ENCODE assay signal across 9 mouse cellular contexts in the genomic region with DNA sequence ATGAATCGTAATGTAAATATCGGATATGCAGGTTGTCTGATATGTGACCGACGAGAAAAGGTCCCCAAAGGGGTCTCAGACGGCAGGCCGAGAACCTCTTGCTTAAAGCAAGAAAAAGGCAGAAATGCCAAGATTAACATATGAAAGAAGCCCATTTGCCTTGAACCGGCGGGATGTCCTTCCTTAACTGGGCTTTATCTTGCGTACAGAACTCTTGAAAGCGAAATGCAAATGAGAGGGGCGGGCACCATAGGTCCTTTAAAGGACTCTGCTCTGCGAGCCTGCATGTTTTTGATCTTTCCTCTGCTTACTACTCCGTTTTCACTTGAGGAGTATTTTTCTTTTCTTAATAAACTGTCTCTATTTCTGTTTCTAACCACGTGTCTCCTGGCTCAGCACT. TPM values are rescaled to one million over a fixed set of nuclear protein-coding genes. Genes with fewer than 3 reads are reported as not detected.
DNase-seq lines count a peak whose midpoint lies in the region; ATAC-seq and TF ChIP-seq lines count a peak whose summit lies in the region.
"Had no signal": no experiment of that assay in that cellular context is flagged by ENCODE, and none has a peak within 500 bp of the region (broad histone marks: within the 10 kb centered on the region; RNA-seq: fewer than 3 reads in every experiment).

No protein-coding gene starts in this region.

- H3K9me3 ChIP-seq in heart, embryonic 12.5 days (replicated peaks): no peaks in the 10 kb centered on the region
- no peaks in the 10 kb centered on the region for H3K9me3 ChIP-seq in hindbrain, embryonic 14.5 days (ENCODE audit: control insufficient read depth, low read length)
- no peaks in the 10 kb centered on the region for H3K9me3 ChIP-seq in midbrain, embryonic 11.5 days (ENCODE audit: control insufficient read depth, low read length)

- H3K9ac ChIP-seq in heart, embryonic 12.5 days: peak overlapping the region; percentile 49; the same call in 1 of the 2 replicates
- no peak overlapping the region for H3K9ac ChIP-seq in hindbrain, embryonic 14.5 days
- no peak overlapping the region for H3K9ac ChIP-seq in midbrain, embryonic 11.5 days (ENCODE audit: low read length)

- peak overlapping the region; percentile 46 for H3K4me3 ChIP-seq in heart, embryonic 12.5 days
- H3K4me3 ChIP-seq in hindbrain, embryonic 14.5 days (replicated peaks; ENCODE audit: low read length): peak overlapping the region; percentile 7; the same call in 1 of the 2 replicates
- peak overlapping the region; percentile 15; the same call in 1 of the 2 replicates for H3K4me3 ChIP-seq in midbrain, embryonic 11.5 days (ENCODE audit: low read depth, low read length)

- H3K27ac ChIP-seq in heart, embryonic 12.5 days (ENCODE audit: poor library complexity, severe bottlenecking): no peak overlapping the region
- H3K27ac ChIP-seq in hindbrain, embryonic 14.5 days: no peak overlapping the region
- H3K27ac ChIP-seq in midbrain, embryonic 11.5 days (ENCODE audit: low read depth, low read length): no peak overlapping the region

- DNase-seq in heart, postnatal 36 days: no peak
- DNase-seq in brain, embryonic 14.5 days (ENCODE audit: low read depth): peak; percentile 85
- DNase-seq in hindbrain, embryonic 14.5 days (ENCODE audit: low spot score): no peak
- DNase-seq in midbrain, embryonic 11.5 days (ENCODE audit: low spot score, missing footprints): peak; percentile 86
- no peak for DNase-seq in ovary, postnatal 10 days (ENCODE audit: low spot score)
- no peak for DNase-seq in left cerebral cortex, adult 18-20 months (ENCODE audit: low spot score in 2 of 2)
- no peak for DNase-seq in left cerebral cortex, postnatal 14 days (ENCODE audit: low spot score in 2 of 2)

- H3K4me2 ChIP-seq in heart, embryonic 12.5 days: peak overlapping the region; percentile 63
- peak overlapping the region; percentile 34 for H3K4me2 ChIP-seq in hindbrain, embryonic 14.5 days (replicated peaks)
- H3K4me2 ChIP-seq in midbrain, embryonic 11.5 days: peak overlapping the region; percentile 43

- no peak for ATAC-seq in heart, embryonic 12.5 days (ENCODE audit: insufficient number of reproducible peaks, low FRiP score)
- ATAC-seq in hindbrain, embryonic 14.5 days (ENCODE audit: low FRiP score): no peak
- peak; percentile 53 for ATAC-seq in midbrain, embryonic 11.5 days (ENCODE audit: low FRiP score)

- 7% methylated on average over 14 of the region's 14 CpGs for WGBS in heart, embryonic 12.5 days
- 3% methylated on average over 14 of the region's 14 CpGs for WGBS in hindbrain, embryonic 14.5 days
- 4% methylated on average over 14 of the region's 14 CpGs for WGBS in midbrain, embryonic 11.5 days

- intact Hi-C loops in heart, postnatal 36 days (cut with DNase I): no loop called here
- intact Hi-C loops in left cerebral cortex, postnatal 14 days (cut with DNase I): no loop called here

- no peak for TF ChIP-seq CTCF in brain, embryonic 14.5 days (IDR thresholded peaks at IDR 0.05; ENCODE audit: borderline replicate concordance, extremely low read depth, insufficient read depth, insufficient read length)

- peaks cover 7% of the 10 kb centered on the region; the same call in 1 of the 2 replicates for H3K27me3 ChIP-seq in heart, embryonic 12.5 days (replicated peaks)
- 0 out of 2 replicates have a peak, but pooled peaks cover 3% of the 10 kb centered on the region for H3K27me3 ChIP-seq in hindbrain, embryonic 14.5 days (ENCODE audit: control insufficient read depth, insufficient read depth, low read length)
- H3K27me3 ChIP-seq in midbrain, embryonic 11.5 days (ENCODE audit: control insufficient read depth, insufficient read depth, low read length): no peaks in the 10 kb centered on the region

- peaks cover 13% of the 10 kb centered on the region for H3K4me1 ChIP-seq in heart, embryonic 12.5 days (replicated peaks)
- no peaks in the 10 kb centered on the region for H3K4me1 ChIP-seq in hindbrain, embryonic 14.5 days (replicated peaks; ENCODE audit: control insufficient read depth, insufficient read depth, low read length)
- H3K4me1 ChIP-seq in midbrain, embryonic 11.5 days (ENCODE audit: control insufficient read depth, insufficient read depth, low read length): peaks cover 10% of the 10 kb centered on the region

- TF ChIP-seq POLR2A in brain, embryonic 14.5 days (IDR thresholded peaks at IDR 0.05; ENCODE audit: borderline replicate concordance, extremely low read depth, insufficient read depth, insufficient read length, poor library complexity, severe bottlenecking): no peak

- no peaks in the 10 kb centered on the region for H3K36me3 ChIP-seq in heart, embryonic 12.5 days
- H3K36me3 ChIP-seq in hindbrain, embryonic 14.5 days (replicated peaks; ENCODE audit: control insufficient read depth, insufficient read depth): no peaks in the 10 kb centered on the region
- H3K36me3 ChIP-seq in midbrain, embryonic 11.5 days (ENCODE audit: control insufficient read depth, insufficient read depth, low read length): no peaks in the 10 kb centered on the region

RNA-seq across cellular contexts. Expression of a gene that starts 3.3 kb away (rescaled TPM):
- polyA plus RNA-seq in heart, embryonic 12.5 days (2016; fragmentation: Nextera tagmentation; extraction: Ambion mirVana): 0.45 and 0.58 TPM in 2 replicates
- not detected for total RNA-seq in heart, postnatal 36 days (2021)
- 0.03 and 0.11 TPM in 2 replicates for polyA plus RNA-seq in brain, embryonic 14.5 days (2012; rRNA removed)
- 0.21 TPM in 1 of 2 replicates, not detected in the other for polyA plus RNA-seq in hindbrain, embryonic 14.5 days (2014; fragmentation: Nextera tagmentation; extraction: Ambion mirVana)
- 0.28 and 0.34 TPM in 2 replicates for polyA plus RNA-seq in midbrain, embryonic 11.5 days (2014; fragmentation: Nextera tagmentation; extraction: Ambion mirVana)
- 1 to 10 TPM; 1.3 to 1.9 TPM for total RNA-seq in left cerebral cortex, adult 18-20 months (2021)
- 1 to 10 TPM in 1 of 2 experiments, under 1 TPM in 1; 0.82 to 1.3 TPM for total RNA-seq in left cerebral cortex, postnatal 14 days (2021)
- polyA plus RNA-seq: gonadal fat pad, adult 2 months had no signal

RNA-seq across cellular contexts. Expression of a gene that starts 26.3 kb away (rescaled TPM):
- polyA plus RNA-seq in heart, embryonic 12.5 days (2016; fragmentation: Nextera tagmentation; extraction: Ambion mirVana): 2.6 and 2.9 TPM in 2 replicates
- not detected for total RNA-seq in heart, postnatal 36 days (2021)
- 0.05 and 0.12 TPM in 2 replicates for polyA plus RNA-seq in brain, embryonic 14.5 days (2012; rRNA removed)
- 0.05 TPM in 1 of 2 replicates, not detected in the other for polyA plus RNA-seq in hindbrain, embryonic 14.5 days (2014; fragmentation: Nextera tagmentation; extraction: Ambion mirVana)
- not detected in 2 replicates for polyA plus RNA-seq in midbrain, embryonic 11.5 days (2014; fragmentation: Nextera tagmentation; extraction: Ambion mirVana)
- not detected for total RNA-seq in left cerebral cortex, adult 18-20 months (2021)
- total RNA-seq in left cerebral cortex, postnatal 14 days (2021): not detected

RNA-seq across cellular contexts. Expression of a gene that starts 38.9 kb away (rescaled TPM):
- 4.4 and 5.2 TPM in 2 replicates for polyA plus RNA-seq in heart, embryonic 12.5 days (2016; fragmentation: Nextera tagmentation; extraction: Ambion mirVana)
- total RNA-seq in heart, postnatal 36 days (2021): 100 to 1,000 TPM; 268 to 283 TPM
- 23.3 and 31.7 TPM in 2 replicates for polyA plus RNA-seq in brain, embryonic 14.5 days (2012; rRNA removed)
- 3.2 and 3.3 TPM in 2 replicates for polyA plus RNA-seq in hindbrain, embryonic 14.5 days (2014; fragmentation: Nextera tagmentation; extraction: Ambion mirVana)
- 3.3 and 3.6 TPM in 2 replicates for polyA plus RNA-seq in midbrain, embryonic 11.5 days (2014; fragmentation: Nextera tagmentation; extraction: Ambion mirVana)
- total RNA-seq in left cerebral cortex, adult 18-20 months (2021): 100 to 1,000 TPM; 329 to 333 TPM
- total RNA-seq in left cerebral cortex, postnatal 14 days (2021): 100 to 1,000 TPM; 264 to 291 TPM

RNA-seq across cellular contexts. Expression of a gene that starts 41.7 kb away (rescaled TPM):
- 2.7 and 7.0 TPM in 2 replicates for polyA plus RNA-seq in heart, embryonic 12.5 days (2016; fragmentation: Nextera tagmentation; extraction: Ambion mirVana)
- total RNA-seq in heart, postnatal 36 days (2021): 10 to 100 TPM; 14.1 to 19.0 TPM
- polyA plus RNA-seq in brain, embryonic 14.5 days (2012; rRNA removed): 474 and 536 TPM in 2 replicates
- 0.81 and 3.3 TPM in 2 replicates for polyA plus RNA-seq in hindbrain, embryonic 14.5 days (2014; fragmentation: Nextera tagmentation; extraction: Ambion mirVana)
- 6.4 and 9.1 TPM in 2 replicates for polyA plus RNA-seq in midbrain, embryonic 11.5 days (2014; fragmentation: Nextera tagmentation; extraction: Ambion mirVana)
- 1 to 10 TPM; 1.5 to 3.4 TPM for total RNA-seq in left cerebral cortex, adult 18-20 months (2021)
- 10 to 100 TPM in 1 of 2 experiments, 1 to 10 TPM in 1; 4.3 to 21.5 TPM for total RNA-seq in left cerebral cortex, postnatal 14 days (2021)

RNA-seq across cellular contexts. Expression of a gene that starts 43.2 kb away (rescaled TPM):
- 3.9 and 4.0 TPM in 2 replicates for polyA plus RNA-seq in heart, embryonic 12.5 days (2016; fragmentation: Nextera tagmentation; extraction: Ambion mirVana)
- 1 to 10 TPM; 2.5 to 4.1 TPM for total RNA-seq in heart, postnatal 36 days (2021)
- polyA plus RNA-seq in brain, embryonic 14.5 days (2012; rRNA removed): 25.5 and 42.1 TPM in 2 replicates
- 1.2 TPM in 1 of 2 replicates, not detected in the other for polyA plus RNA-seq in hindbrain, embryonic 14.5 days (2014; fragmentation: Nextera tagmentation; extraction: Ambion mirVana)
- polyA plus RNA-seq in midbrain, embryonic 11.5 days (2014; fragmentation: Nextera tagmentation; extraction: Ambion mirVana): 4.0 and 4.8 TPM in 2 replicates
- 1 to 10 TPM; 3.1 to 3.5 TPM for total RNA-seq in left cerebral cortex, adult 18-20 months (2021)
- total RNA-seq in left cerebral cortex, postnatal 14 days (2021): 1 to 10 TPM; 5.8 to 6.2 TPM

Comparison
In these comparisons a context has a peak if more than half of its experiments do, and no peak if none do; other contexts are left out.
1. DNase-seq: peak in brain, embryonic 14.5 days (single experiment) and midbrain, embryonic 11.5 days (single experiment); none in heart, postnatal 36 days (0 of 2), hindbrain, embryonic 14.5 days (single experiment), ovary, postnatal 10 days (single experiment), left cerebral cortex, adult 18-20 months (0 of 2) and left cerebral cortex, postnatal 14 days (0 of 2).
2. Peak in every context shown above with its lines, with median percentiles within 50 percentile points of each other: H3K4me2 ChIP-seq and H3K4me3 ChIP-seq.